ENCODE assay signal across 10 mouse cellular contexts in the genomic region with DNA sequence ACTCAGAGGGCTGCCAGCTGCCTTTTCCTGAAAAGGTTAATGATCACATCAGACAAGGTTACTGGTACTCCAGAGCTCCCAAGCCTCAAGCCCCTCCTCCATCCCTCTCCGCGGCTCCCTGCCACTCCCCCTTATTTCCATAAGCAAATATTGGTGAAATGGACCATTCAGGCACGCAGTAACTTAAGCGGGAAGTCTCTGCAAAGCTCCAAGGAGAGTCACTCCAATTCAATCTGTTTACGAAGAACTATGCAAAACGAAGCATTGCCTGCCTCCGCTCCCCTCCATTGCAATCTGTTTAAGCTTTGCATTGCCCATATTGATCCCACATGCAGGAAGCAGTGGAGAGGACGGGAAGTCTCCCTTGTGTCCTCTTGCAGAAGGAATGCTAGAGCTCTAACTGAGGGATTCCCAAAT. TPM values are rescaled to one million over a fixed set of nuclear protein-coding genes. Genes with fewer than 3 reads are reported as not detected.
A peak's percentile ranks its signal among the peaks of the same experiment; 100 is the strongest.
DNase-seq lines count a peak whose midpoint lies in the region; ATAC-seq lines count a peak whose summit lies in the region.
"Had no signal": no experiment of that assay in that cellular context is flagged by ENCODE, and none has a peak within 500 bp of the region (broad histone marks: within the 10 kb centered on the region; RNA-seq: fewer than 3 reads in every experiment).

A gene (minus strand): TSS at position 220 of the 417 bp plus-strand sequence.

- no peak within 1 kb of the TSS for H3K27ac ChIP-seq in heart, embryonic 11.5 days (ENCODE audit: low read depth, low read length)
- peak within 1 kb of the TSS; percentile 52; the same call in 1 of the 2 replicates for H3K27ac ChIP-seq in embryonic facial prominence, embryonic 13.5 days
- H3K27ac ChIP-seq in intestine, embryonic 14.5 days (ENCODE audit: low read depth) = peak within 1 kb of the TSS; percentile 29; the same call in 1 of the 2 replicates
- peak within 1 kb of the TSS; percentile 72; the same call in 1 of the 2 replicates for H3K27ac ChIP-seq in limb, embryonic 15.5 days
- H3K27ac ChIP-seq in midbrain, embryonic 16.5 days (ENCODE audit: low read length) = no peak within 1 kb of the TSS

- peak within 1 kb of the TSS; percentile 11; the same call in 1 of the 2 replicates for H3K9ac ChIP-seq in heart, embryonic 11.5 days (ENCODE audit: low read depth, low read length)
- peak within 1 kb of the TSS; percentile 54; the same call in 1 of the 2 replicates for H3K9ac ChIP-seq in embryonic facial prominence, embryonic 13.5 days
- no peak within 1 kb of the TSS; the same call in none of the 2 replicates for H3K9ac ChIP-seq in intestine, embryonic 14.5 days (ENCODE audit: low read length)
- H3K9ac ChIP-seq in limb, embryonic 15.5 days = no peak within 1 kb of the TSS
- H3K9ac ChIP-seq in midbrain, embryonic 16.5 days (ENCODE audit: low read depth, low read length) = peak within 1 kb of the TSS; percentile 17; the same call in 1 of the 2 replicates

- H3K4me1 ChIP-seq in heart, embryonic 11.5 days (ENCODE audit: control insufficient read depth, insufficient read depth, low read length) = no peaks in the 10 kb centered on the region
- peaks cover 10% of the 10 kb centered on the region; the same call in 1 of the 2 replicates for H3K4me1 ChIP-seq in embryonic facial prominence, embryonic 13.5 days
- peaks cover 11% of the 10 kb centered on the region; the same call in 1 of the 2 replicates for H3K4me1 ChIP-seq in intestine, embryonic 14.5 days (replicated peaks; ENCODE audit: control insufficient read depth, insufficient read depth, low read length)
- peaks cover 11% of the 10 kb centered on the region for H3K4me1 ChIP-seq in limb, embryonic 15.5 days
- peaks cover 8% of the 10 kb centered on the region for H3K4me1 ChIP-seq in midbrain, embryonic 16.5 days (ENCODE audit: control insufficient read depth, insufficient read depth, low read length)

- peak within 1 kb of the TSS; percentile 64 for H3K4me2 ChIP-seq in heart, embryonic 11.5 days
- peak within 1 kb of the TSS; percentile 63 for H3K4me2 ChIP-seq in embryonic facial prominence, embryonic 13.5 days
- H3K4me2 ChIP-seq in intestine, embryonic 14.5 days (ENCODE audit: low read length) = peak within 1 kb of the TSS; percentile 61
- H3K4me2 ChIP-seq in limb, embryonic 15.5 days = peak within 1 kb of the TSS; percentile 48
- peak within 1 kb of the TSS; percentile 58 for H3K4me2 ChIP-seq in midbrain, embryonic 16.5 days (ENCODE audit: low read length)

- WGBS in heart, embryonic 11.5 days (ENCODE audit: insufficient replicate concordance) = 1% methylated on average over 8 of the region's 8 CpGs
- WGBS in embryonic facial prominence, embryonic 13.5 days = under 1% methylated on average over 8 of the region's 8 CpGs
- WGBS in intestine, embryonic 14.5 days = under 1% methylated on average over 8 of the region's 8 CpGs
- WGBS in limb, embryonic 15.5 days = under 1% methylated on average over 8 of the region's 8 CpGs
- 1% methylated on average over 8 of the region's 8 CpGs for WGBS in midbrain, embryonic 16.5 days

- DNase-seq in heart, adult 9 months (ENCODE audit: low spot score in 2 of 2) = no peak
- peak; percentile 75 for DNase-seq in intestine, embryonic 14.5 days (ENCODE audit: low spot score)
- no peak for DNase-seq in urinary bladder, postnatal 25 days (ENCODE audit: low spot score)

- peak within 1 kb of the TSS; percentile 34 for H3K4me3 ChIP-seq in heart, embryonic 11.5 days (ENCODE audit: low read depth, low read length)
- peak within 1 kb of the TSS; percentile 40 for H3K4me3 ChIP-seq in embryonic facial prominence, embryonic 13.5 days
- peak within 1 kb of the TSS; percentile 31 for H3K4me3 ChIP-seq in intestine, embryonic 14.5 days (ENCODE audit: low read depth, low read length)
- H3K4me3 ChIP-seq in limb, embryonic 15.5 days = peak within 1 kb of the TSS; percentile 33
- H3K4me3 ChIP-seq in midbrain, embryonic 16.5 days (ENCODE audit: low read depth, low read length) = peak within 1 kb of the TSS; percentile 40

- H3K36me3 ChIP-seq in heart, embryonic 11.5 days (ENCODE audit: control insufficient read depth, insufficient read depth, low read length) = no peaks in the 10 kb centered on the region
- no peaks in the 10 kb centered on the region for H3K36me3 ChIP-seq in embryonic facial prominence, embryonic 13.5 days
- H3K36me3 ChIP-seq in intestine, embryonic 14.5 days (ENCODE audit: control insufficient read depth, insufficient read depth, low read length) = no peaks in the 10 kb centered on the region
- H3K36me3 ChIP-seq in limb, embryonic 15.5 days = no peaks in the 10 kb centered on the region
- no peaks in the 10 kb centered on the region for H3K36me3 ChIP-seq in midbrain, embryonic 16.5 days (ENCODE audit: control insufficient read depth, insufficient read depth, low read length)

- H3K27me3 ChIP-seq in heart, embryonic 11.5 days (ENCODE audit: control insufficient read depth, insufficient read depth, low read length) = no peaks in the 10 kb centered on the region
- H3K27me3 ChIP-seq in embryonic facial prominence, embryonic 13.5 days = no peaks in the 10 kb centered on the region
- H3K27me3 ChIP-seq in intestine, embryonic 14.5 days (replicated peaks; ENCODE audit: control insufficient read depth, insufficient read depth, low read length) = no peaks in the 10 kb centered on the region
- H3K27me3 ChIP-seq in limb, embryonic 15.5 days = no peaks in the 10 kb centered on the region
- no peaks in the 10 kb centered on the region for H3K27me3 ChIP-seq in midbrain, embryonic 16.5 days (ENCODE audit: control insufficient read depth, insufficient read depth, low read depth, low read length)

- H3K9me3 ChIP-seq in heart, embryonic 11.5 days (replicated peaks; ENCODE audit: control insufficient read depth, low read length) = no peaks in the 10 kb centered on the region
- H3K9me3 ChIP-seq in embryonic facial prominence, embryonic 13.5 days = no peaks in the 10 kb centered on the region
- no peaks in the 10 kb centered on the region for H3K9me3 ChIP-seq in intestine, embryonic 14.5 days (ENCODE audit: control insufficient read depth, low read length)
- no peaks in the 10 kb centered on the region for H3K9me3 ChIP-seq in limb, embryonic 15.5 days
- no peaks in the 10 kb centered on the region for H3K9me3 ChIP-seq in midbrain, embryonic 16.5 days (replicated peaks; ENCODE audit: control insufficient read depth, low read length, poor library complexity, severe bottlenecking)

- peak; percentile 35; the same call in 1 of the 2 replicates for ATAC-seq in heart, embryonic 11.5 days (replicated peaks; ENCODE audit: insufficient number of reproducible peaks, low FRiP score, low TSS enrichment)
- ATAC-seq in embryonic facial prominence, embryonic 13.5 days (ENCODE audit: insufficient number of reproducible peaks, insufficient read depth, low FRiP score, low TSS enrichment, low read depth) = 0 out of 2 replicates have a peak, but pooled peaks have one; percentile 70
- peak; percentile 80 for ATAC-seq in intestine, embryonic 14.5 days (replicated peaks; ENCODE audit: low FRiP score, low TSS enrichment, low read depth)
- ATAC-seq in limb, embryonic 15.5 days (ENCODE audit: insufficient number of reproducible peaks, low FRiP score, low TSS enrichment, low read depth) = peak; percentile 44; the same call in 1 of the 2 replicates
- ATAC-seq in midbrain, embryonic 16.5 days = peak; percentile 76
- ATAC-seq in cerebellum, adult (ENCODE audit: insufficient number of reproducible peaks, low FRiP score, low TSS enrichment) = no peak

RNA-seq across cellular contexts. Expression of the gene that starts here (rescaled TPM):
- 22.2 and 26.3 TPM in 2 replicates for polyA plus RNA-seq in heart, embryonic 11.5 days (2014; fragmentation: Nextera tagmentation; extraction: Ambion mirVana)
- 6.8 and 9.5 TPM in 2 replicates for polyA plus RNA-seq in embryonic facial prominence, embryonic 13.5 days (2015; fragmentation: Nextera tagmentation; extraction: Ambion mirVana)
- polyA plus RNA-seq in intestine, embryonic 14.5 days (2014; fragmentation: Nextera tagmentation; extraction: Ambion mirVana) = 6.5 and 7.1 TPM in 2 replicates
- polyA plus RNA-seq in limb, embryonic 15.5 days (2015; fragmentation: Nextera tagmentation; extraction: Ambion mirVana) = 10.8 and 13.1 TPM in 2 replicates
- polyA plus RNA-seq in midbrain, embryonic 16.5 days (2015; fragmentation: Nextera tagmentation; extraction: Ambion mirVana) = 0.76 and 1.2 TPM in 2 replicates
- polyA plus RNA-seq: gonadal fat pad, adult 2 months; spleen, adult 2 months had no signal

Comparison
In these comparisons a context has a peak if more than half of its experiments do, and no peak if none do; other contexts are left out.
1. H3K27ac ChIP-seq: peak in embryonic facial prominence, embryonic 13.5 days (single experiment), intestine, embryonic 14.5 days (single experiment) and limb, embryonic 15.5 days (single experiment); none in heart, embryonic 11.5 days (single experiment) and midbrain, embryonic 16.5 days (single experiment).
2. H3K9ac ChIP-seq: peak in heart, embryonic 11.5 days (single experiment), embryonic facial prominence, embryonic 13.5 days (single experiment) and midbrain, embryonic 16.5 days (single experiment); none in intestine, embryonic 14.5 days (single experiment) and limb, embryonic 15.5 days (single experiment).
3. Peak in every context shown above with its lines, with median percentiles within 50 percentile points of each other: H3K4me2 ChIP-seq and H3K4me3 ChIP-seq.